Mouse (Mus musculus) heart, postnatal 25 days (tissue): ENCODE measurements around the gene Dhrs7b. TPM values are rescaled to one million over a fixed set of nuclear protein-coding genes. Genes with fewer than 3 reads are reported as not detected.
"Not testable (repeated sequence)": the region's sequence is repeated elsewhere in the genome, so short reads cannot be mapped to it uniquely, and the experiment has no call there.

Source experiments
- DNase-seq: peaks from one replicate; pipeline ENCODE4 v3.0.0; 2022; ENCODE audit warnings: low spot score
- intact Hi-C: fragments of 180-260 bp; cut with DNase I; formaldehyde crosslinking; loops from one replicate; pipeline ENCODE4 v1.15.1; 2025
- total RNA-seq, 2 experiments: library from RNA; stranded (reverse); gene quantifications; 2 replicates each; pipeline ENCODE4 v1.2.3; 2021

Gene Dhrs7b
- 10 to 100 TPM; 20.1 to 20.8 TPM for total RNA-seq

- DNase-seq: peak; percentile 76
- intact Hi-C loops: no loop called here
Measured at GRCm38 (mm10) chr11:60830433-60831052, at the start of gene Dhrs7b. Dhrs7b (plus strand) TSS chr11:60830631.

- no peak for DNase-seq
- intact Hi-C loops: no loop called here
Measured at GRCm38 (mm10) chr11:60784179-60784922, 46.1 kb upstream of the Dhrs7b start.

- intact Hi-C loops: no loop called here
- peak; percentile 48 for DNase-seq
Measured at GRCm38 (mm10) chr11:60787595-60787994, 42.8 kb upstream of the Dhrs7b start.

GRCm38 (mm10) chr11:60790472-60790871, 40.0 kb upstream of the Dhrs7b start:
- DNase-seq: no peak
- intact Hi-C loops: no loop called here

GRCm38 (mm10) chr11:60796342-60796741, 34.1 kb upstream of the Dhrs7b start:
- no peak for DNase-seq
- intact Hi-C loops: no loop called here

- intact Hi-C loops: no loop called here
- no peak for DNase-seq
Measured at GRCm38 (mm10) chr11:60799977-60800376, 30.5 kb upstream of the Dhrs7b start.

GRCm38 (mm10) chr11:60800892-60801291, 29.5 kb upstream of the Dhrs7b start:
- intact Hi-C loops: no loop called here
- DNase-seq: no peak

GRCm38 (mm10) chr11:60808286-60809070, 22.0 kb upstream of the Dhrs7b start:
- DNase-seq: no peak
- intact Hi-C loops: no loop called here

- intact Hi-C loops: no loop called here
- no peak for DNase-seq
Measured at GRCm38 (mm10) chr11:60809546-60809945, 20.9 kb upstream of the Dhrs7b start.

GRCm38 (mm10) chr11:60810046-60810965, 20.1 kb upstream of the Dhrs7b start:
- intact Hi-C loops: no loop called here
- DNase-seq: no peak

- DNase-seq: peak; percentile 90
- intact Hi-C loops: no loop called here
Measured at GRCm38 (mm10) chr11:60811054-60811460, 19.4 kb upstream of the Dhrs7b start.

GRCm38 (mm10) chr11:60811618-60812017, 18.8 kb upstream of the Dhrs7b start, which contains the start of gene Shmt1:
Shmt1 (minus strand) TSS chr11:60811718.
- intact Hi-C loops, DNase-seq: not testable (repeated sequence)

GRCm38 (mm10) chr11:60816398-60816797, 14.0 kb upstream of the Dhrs7b start:
- intact Hi-C loops: no loop called here
- DNase-seq: no peak

- DNase-seq: no peak
- intact Hi-C loops: no loop called here
Measured at GRCm38 (mm10) chr11:60823771-60824170, 6.7 kb upstream of the Dhrs7b start.

- DNase-seq: no peak
- intact Hi-C loops: loop anchor here (5.0 kb wide), 1 partner anchor 128 kb away; the partner anchor contains the start of gene Llgl1
Measured at GRCm38 (mm10) chr11:60825191-60825590, 5.2 kb upstream of the Dhrs7b start.

- intact Hi-C loops: loop anchor here (1.0 to 5.0 kb wide), 2 partner anchors 129 to 265 kb away; partner anchors contain the start of gene Llgl1
- DNase-seq: no peak
Measured at GRCm38 (mm10) chr11:60826700-60827099, 3.7 kb upstream of the Dhrs7b start.

GRCm38 (mm10) chr11:60827241-60827945, 3.0 kb upstream of the Dhrs7b start:
- intact Hi-C loops: loop anchor here (5.0 kb wide), 1 partner anchor 130 kb away; the partner anchor contains the start of gene Llgl1
- DNase-seq: no peak

- no peak for DNase-seq
Measured at GRCm38 (mm10) chr11:60828903-60829302, 1.5 kb upstream of the Dhrs7b start.

GRCm38 (mm10) chr11:60836897-60837296, 6.5 kb downstream of the Dhrs7b start:
- DNase-seq: no peak
- intact Hi-C loops: loop anchor here (5.0 kb wide), 1 partner anchor 40 kb away; the partner anchor contains the start of gene Tmem11

More at GRCm38 (mm10) chr11:60828903-60829302, 1.5 kb upstream of the Dhrs7b start:
- intact Hi-C loops: loop anchor here (5.0 kb wide), 1 partner anchor 132 kb away; the partner anchor contains the start of gene Llgl1
